Mouse (Mus musculus) gastrocnemius, postnatal 14 days (tissue): ENCODE measurements around the gene Plxnc1. TPM values are rescaled to one million over a fixed set of nuclear protein-coding genes. Genes with fewer than 3 reads are reported as not detected.

Experiments used
- DNase-seq: peaks from one replicate; pipeline ENCODE4 v3.0.0; 2021; ENCODE audit warnings: mixed read lengths
- intact Hi-C: fragments of 180-260 bp; cut with DNase I; formaldehyde crosslinking; loops from one replicate; pipeline ENCODE4 v1.15.1; 2025; ENCODE audit warnings: low total_unique reads
- total RNA-seq, 2 experiments: library from RNA; stranded (reverse); gene quantifications; 2 replicates each; pipeline ENCODE4 v1.2.3; 2021

Plxnc1 gene
- total RNA-seq, 2 experiments from 2014 or later: 1.2 to 2.1 TPM

GRCm38 (mm10) chr10:94829407-94829806, 115.2 kb downstream of the Plxnc1 start:
- DNase-seq: peak; percentile 82
- intact Hi-C loops: no loop called here

GRCm38 (mm10) chr10:94828734-94829230, 115.9 kb downstream of the Plxnc1 start:
- intact Hi-C loops: no loop called here
- no peak for DNase-seq

- no peak for DNase-seq
- intact Hi-C loops: no loop called here
These were observed 116.5 kb downstream of the Plxnc1 start for GRCm38 (mm10) chr10:94827890-94828733.

GRCm38 (mm10) chr10:94827325-94827724, 117.3 kb downstream of the Plxnc1 start:
- DNase-seq: no peak
- intact Hi-C loops: no loop called here

- intact Hi-C loops: no loop called here
- DNase-seq: no peak
These were observed 118.2 kb downstream of the Plxnc1 start for GRCm38 (mm10) chr10:94826436-94826835.

- DNase-seq: no peak
- intact Hi-C loops: no loop called here
These were observed 118.7 kb downstream of the Plxnc1 start for GRCm38 (mm10) chr10:94825951-94826350.

GRCm38 (mm10) chr10:94823971-94824760, 120.5 kb downstream of the Plxnc1 start:
- intact Hi-C loops: no loop called here
- no peak for DNase-seq

GRCm38 (mm10) chr10:94818781-94819665, 125.6 kb downstream of the Plxnc1 start:
- DNase-seq: no peak
- intact Hi-C loops: no loop called here

- DNase-seq: no peak
- intact Hi-C loops: no loop called here
These were observed 126.5 kb downstream of the Plxnc1 start for GRCm38 (mm10) chr10:94818127-94818526.

- intact Hi-C loops: no loop called here
- DNase-seq: no peak
These were observed 132.5 kb downstream of the Plxnc1 start for GRCm38 (mm10) chr10:94811907-94812851.

GRCm38 (mm10) chr10:94809946-94810472, 134.6 kb downstream of the Plxnc1 start:
- intact Hi-C loops: no loop called here
- no peak for DNase-seq

GRCm38 (mm10) chr10:94808275-94808674, 136.4 kb downstream of the Plxnc1 start:
- intact Hi-C loops: no loop called here
- DNase-seq: no peak

- no peak for DNase-seq
- intact Hi-C loops: no loop called here
These were observed 137.3 kb downstream of the Plxnc1 start for GRCm38 (mm10) chr10:94807323-94807722.

- DNase-seq: no peak
These were observed 139.8 kb downstream of the Plxnc1 start for GRCm38 (mm10) chr10:94804909-94805220.

GRCm38 (mm10) chr10:94804029-94804908, 140.4 kb downstream of the Plxnc1 start:
- intact Hi-C loops: no loop called here
- DNase-seq: no peak

More at GRCm38 (mm10) chr10:94804909-94805220, 139.8 kb downstream of the Plxnc1 start:
- intact Hi-C loops: no loop called here

GRCm38 (mm10) chr10:94800677-94801354, 143.8 kb downstream of the Plxnc1 start:
- no peak for DNase-seq
- intact Hi-C loops: no loop called here
